In the genomic region with DNA sequence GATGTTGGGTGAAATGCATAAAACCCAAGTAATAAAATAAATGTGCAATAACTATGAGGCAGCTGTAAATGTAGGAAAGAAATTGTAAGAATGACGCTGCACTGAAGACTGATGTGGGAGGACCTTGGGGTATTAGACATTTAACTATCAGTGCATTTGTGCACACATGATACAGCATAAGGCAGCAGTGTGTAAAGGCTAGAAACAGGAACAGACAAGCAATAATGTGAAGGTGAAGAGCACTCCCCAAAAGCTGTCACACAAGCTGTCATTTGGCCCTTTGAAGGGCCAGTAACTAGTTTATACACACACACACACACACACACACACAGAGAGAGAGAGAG, we compare ENCODE assay signal across 17 mouse cellular contexts.
"Had no signal": no experiment of that assay in that cellular context is flagged by ENCODE, and none has a peak within 500 bp of the region (broad histone marks: within the 10 kb centered on the region; RNA-seq: fewer than 3 reads in every experiment).

No protein-coding gene starts in this region.

- H3K4me1 ChIP-seq: midbrain, embryonic 10.5 days; midbrain, embryonic 12.5 days; midbrain, embryonic 15.5 days; neural tube, embryonic 12.5 days had no signal

- H3K36me3 ChIP-seq: midbrain, embryonic 10.5 days; midbrain, embryonic 12.5 days; midbrain, embryonic 15.5 days; neural tube, embryonic 12.5 days had no signal

- H3K27me3 ChIP-seq: midbrain, embryonic 12.5 days; midbrain, embryonic 15.5 days; neural tube, embryonic 12.5 days had no signal

- H3K4me2 ChIP-seq: lung, embryonic 14.5 days; midbrain, embryonic 12.5 days; midbrain, embryonic 15.5 days; neural tube, embryonic 12.5 days had no signal

- H3K4me3 ChIP-seq: midbrain, embryonic 10.5 days; midbrain, embryonic 12.5 days; midbrain, embryonic 15.5 days; myocyte; neural tube, embryonic 12.5 days had no signal

- DNase-seq: lung, adult 18-20 months; lung, embryonic 14.5 days; lung, postnatal 10 days; lung, postnatal 4 days; right cerebral cortex, adult 18-20 months; right cerebral cortex, postnatal 25 days; right cerebral cortex, postnatal 4 days; spleen, adult 18-20 months; thymus, adult 18-20 months; thymus, postnatal 14 days; thymus, postnatal 36 days had no signal

- H3K9me3 ChIP-seq: midbrain, embryonic 10.5 days; midbrain, embryonic 12.5 days; midbrain, embryonic 15.5 days; neural tube, embryonic 12.5 days had no signal

- H3K9ac ChIP-seq: liver, embryonic 14.5 days; lung, embryonic 14.5 days; midbrain, embryonic 12.5 days; midbrain, embryonic 15.5 days; neural tube, embryonic 12.5 days had no signal

- H3K27ac ChIP-seq: liver, embryonic 14.5 days; midbrain, embryonic 10.5 days; midbrain, embryonic 12.5 days; midbrain, embryonic 15.5 days; neural tube, embryonic 12.5 days had no signal
